Mouse (Mus musculus): Measurements from ENCODE around the gene Ccnq. TPM values are rescaled to one million over a fixed set of nuclear protein-coding genes. Genes with fewer than 3 reads are reported as not detected.
"Not testable (repeated sequence)": the region's sequence is repeated elsewhere in the genome, so short reads cannot be mapped to it uniquely, and the experiment has no call there.

Ccnq gene
- total RNA-seq, 2 experiments from 2014 or later: 30.1 to 39.5 TPM

GRCm38 (mm10) chr11:78764304-78764703, 12.8 kb upstream of the Ccnq start:
- ATAC-seq (replicated peaks; ENCODE audit: poor library complexity): no peak

DNA sequence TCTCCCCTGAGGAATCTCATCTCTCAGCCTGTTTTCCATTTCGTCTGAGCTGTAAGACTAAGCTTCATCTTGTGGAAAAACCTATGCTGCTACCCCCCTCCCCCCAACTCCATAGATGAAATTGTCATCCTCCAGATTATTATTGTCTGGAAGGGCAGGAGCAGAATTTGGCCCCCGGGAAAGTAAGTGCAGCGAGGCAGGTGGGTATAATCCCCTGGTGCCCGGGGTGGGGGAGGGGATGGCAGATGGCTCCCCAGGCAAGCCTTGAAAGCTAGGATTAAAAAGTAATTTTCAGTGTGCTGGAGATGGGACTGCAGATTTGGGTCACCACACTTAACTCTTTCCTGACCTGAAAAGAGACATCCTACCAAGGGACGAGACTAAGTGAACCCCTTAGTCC, 10.7 kb upstream of the Ccnq start:
- ATAC-seq (replicated peaks; ENCODE audit: poor library complexity): no peak

GRCm38 (mm10) chr11:78761086-78761485, 9.6 kb upstream of the Ccnq start:
- no peak for ATAC-seq (replicated peaks; ENCODE audit: poor library complexity)

GRCm38 (mm10) chr11:78755299-78755698, 3.8 kb upstream of the Ccnq start:
- ATAC-seq (replicated peaks; ENCODE audit: poor library complexity): no peak

DNA sequence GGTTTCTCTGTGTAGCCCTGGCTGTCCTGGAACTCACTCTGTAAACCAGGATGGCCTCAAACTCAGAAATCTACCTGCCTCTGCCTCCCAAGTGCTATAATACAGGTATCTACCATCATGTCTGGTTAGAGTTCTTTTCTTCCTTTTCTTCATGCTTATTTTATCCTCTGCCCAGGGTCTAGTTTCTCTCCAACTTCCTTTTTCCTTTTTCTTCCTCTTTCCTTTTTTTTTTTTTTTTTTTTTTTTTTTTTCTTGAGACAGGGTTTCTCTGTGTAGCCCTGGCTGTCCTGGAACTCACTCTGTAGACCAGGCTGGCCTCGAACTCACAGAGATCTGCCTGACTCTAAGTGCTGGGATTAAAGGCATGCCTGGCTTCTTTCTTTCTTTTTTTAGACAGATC, 2.6 kb upstream of the Ccnq start:
- not testable (repeated sequence) for ATAC-seq (replicated peaks; ENCODE audit: poor library complexity)

GRCm38 (mm10) chr11:78753183-78753582, 1.7 kb upstream of the Ccnq start:
- ATAC-seq (replicated peaks; ENCODE audit: poor library complexity): no peak

DNA sequence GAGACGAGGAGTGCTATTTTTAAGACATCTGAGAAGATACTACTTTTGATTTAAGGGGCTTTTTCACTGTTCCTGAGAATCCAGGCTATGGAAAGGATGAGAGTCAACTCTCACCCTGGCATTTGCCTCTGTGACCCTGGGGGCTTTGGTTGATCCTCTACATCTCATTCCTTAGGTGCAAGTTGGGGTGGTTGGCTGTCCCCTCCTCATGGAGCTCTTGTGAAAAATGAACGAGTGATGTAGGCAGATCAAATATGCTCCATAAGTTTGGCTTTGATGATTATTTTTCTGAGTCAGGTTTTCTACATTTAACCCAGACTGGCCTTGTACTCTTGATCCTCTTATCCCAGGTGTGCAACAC, 294 bp upstream of the Ccnq start:
- ATAC-seq (replicated peaks; ENCODE audit: poor library complexity): no peak

- no peak for ATAC-seq (replicated peaks; ENCODE audit: poor library complexity)
Measured at GRCm38 (mm10) chr11:78746264-78746663, 5.3 kb downstream of the Ccnq start.

GRCm38 (mm10) chr11:78745475-78745874, 6.1 kb downstream of the Ccnq start:
- ATAC-seq (replicated peaks; ENCODE audit: poor library complexity): no peak

- no peak for ATAC-seq (replicated peaks; ENCODE audit: poor library complexity)
Measured at GRCm38 (mm10) chr11:78742461-78742860, 9.1 kb downstream of the Ccnq start.

- no peak for ATAC-seq (replicated peaks; ENCODE audit: poor library complexity)
Measured at GRCm38 (mm10) chr11:78741958-78742357, 9.6 kb downstream of the Ccnq start.

DNA sequence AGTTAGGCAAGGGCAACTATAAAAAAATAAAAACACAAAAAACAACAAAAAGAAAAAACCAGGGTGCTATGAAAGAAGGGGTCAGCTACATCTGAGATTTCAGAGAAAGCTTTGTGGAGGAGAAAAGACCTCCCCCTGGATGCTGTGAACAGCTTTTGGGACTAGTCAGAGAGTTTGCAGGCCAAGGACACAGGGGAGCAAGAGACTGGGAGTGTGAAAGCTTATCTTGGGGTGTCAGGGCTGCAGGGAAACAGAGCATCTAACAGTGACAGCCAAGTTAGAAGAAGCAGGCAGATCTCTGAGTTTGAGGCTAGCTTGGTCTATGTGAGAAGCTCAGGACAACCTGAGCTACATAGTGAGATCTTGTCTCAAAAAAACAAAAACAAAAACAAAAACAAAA, 12.2 kb downstream of the Ccnq start:
- ATAC-seq (replicated peaks; ENCODE audit: poor library complexity): no peak

DNA sequence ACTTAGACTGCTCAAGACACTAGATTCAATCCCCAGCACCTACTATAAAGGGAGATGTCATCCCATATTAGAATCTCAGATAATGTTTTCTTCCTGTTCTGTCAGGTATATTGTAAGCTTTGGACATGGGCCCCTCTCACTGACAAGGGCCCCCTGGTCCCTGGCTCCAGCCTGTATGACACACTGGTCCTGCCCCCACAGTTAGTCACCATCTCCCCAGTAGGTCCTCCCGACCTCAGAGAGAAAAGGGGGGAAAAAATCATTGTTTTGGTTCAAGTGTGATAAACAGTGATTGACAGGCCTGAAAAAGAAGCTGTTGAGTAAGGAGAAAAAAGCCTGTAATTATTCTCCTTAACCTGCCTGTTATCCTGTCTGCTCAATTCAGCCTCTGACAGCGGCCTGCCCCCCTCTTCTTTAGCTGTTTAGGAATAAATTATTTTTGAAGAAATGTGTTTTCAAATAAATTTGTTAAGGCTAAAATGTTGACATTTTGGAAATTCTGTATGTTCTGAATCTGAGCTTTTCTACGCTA, 14.6 kb downstream of the Ccnq start:
- no peak for ATAC-seq (replicated peaks; ENCODE audit: poor library complexity)

DNA sequence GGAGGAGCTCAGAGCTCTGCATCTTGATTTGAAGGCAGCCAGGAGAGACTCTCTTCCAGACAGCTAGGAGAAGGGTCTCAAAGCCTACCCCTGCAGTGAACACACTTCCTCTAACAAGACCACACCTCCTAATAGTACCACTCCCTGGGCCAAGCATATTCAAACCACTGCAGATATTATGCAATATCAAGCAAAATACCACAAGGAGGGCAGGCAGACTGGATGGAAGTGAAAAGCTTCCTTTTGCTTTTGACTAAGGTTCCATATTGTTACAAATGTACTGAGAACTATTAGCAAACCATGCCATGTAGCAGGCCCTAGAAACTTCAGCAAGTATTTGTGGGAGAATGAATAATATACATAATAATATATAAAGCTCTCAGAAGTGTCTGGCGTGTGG, 16.4 kb downstream of the Ccnq start:
- ATAC-seq (replicated peaks; ENCODE audit: poor library complexity): peak; percentile 76; the same call in 1 of the 2 replicates

GRCm38 (mm10) chr11:78732619-78733018, 18.9 kb downstream of the Ccnq start:
- ATAC-seq (replicated peaks; ENCODE audit: poor library complexity): no peak

- ATAC-seq (replicated peaks; ENCODE audit: poor library complexity): peak; percentile 63
Measured at GRCm38 (mm10) chr11:78730902-78731301, 20.6 kb downstream of the Ccnq start.

- no peak for ATAC-seq (replicated peaks; ENCODE audit: poor library complexity)
Measured at GRCm38 (mm10) chr11:78728041-78728440, 23.5 kb downstream of the Ccnq start.

DNA sequence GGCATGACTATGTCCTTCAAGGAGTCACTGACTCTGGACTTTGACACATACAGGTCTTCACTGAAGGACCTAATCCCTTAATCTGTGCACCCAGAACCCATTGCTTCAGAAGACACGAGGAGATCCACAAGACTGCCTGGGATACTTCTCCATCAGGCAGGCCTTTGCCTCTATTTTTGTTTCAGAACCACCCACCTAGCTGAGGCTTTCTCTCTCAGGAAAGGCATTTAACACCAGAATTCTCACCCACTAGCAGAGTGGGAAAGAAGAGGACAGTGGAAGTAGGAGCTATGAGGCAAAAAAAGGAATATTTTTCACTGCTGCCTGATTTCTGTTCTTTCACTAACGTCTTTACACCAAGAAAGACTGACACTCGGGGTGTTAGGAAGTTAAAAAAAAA, 25.2 kb downstream of the Ccnq start:
- no peak for ATAC-seq (replicated peaks; ENCODE audit: poor library complexity)

GRCm38 (mm10) chr11:78724792-78725191, 26.7 kb downstream of the Ccnq start:
- ATAC-seq (replicated peaks; ENCODE audit: poor library complexity): no peak

- no peak for ATAC-seq (replicated peaks; ENCODE audit: poor library complexity)
Measured at GRCm38 (mm10) chr11:78721419-78721818, 30.1 kb downstream of the Ccnq start.

DNA sequence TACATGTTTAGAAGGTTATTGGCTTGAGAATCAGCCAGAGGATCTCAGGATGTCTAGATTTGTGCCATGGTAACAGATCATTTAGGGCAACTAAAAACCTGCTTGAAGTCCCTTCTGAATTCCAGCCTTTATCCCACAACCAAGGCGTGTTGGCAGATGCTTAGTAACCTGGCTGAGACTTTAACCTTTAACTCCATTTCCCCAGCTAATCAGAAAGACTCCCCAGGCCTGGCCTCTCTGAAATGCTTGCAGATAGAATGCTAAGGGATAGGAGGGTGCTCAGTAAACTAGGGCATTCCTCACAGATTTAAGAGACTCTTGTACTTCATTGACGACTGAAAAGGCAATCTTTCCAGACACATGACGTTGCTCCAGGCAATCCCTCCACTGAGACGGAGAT, 33.9 kb downstream of the Ccnq start:
- no peak for ATAC-seq (replicated peaks; ENCODE audit: poor library complexity)

- ATAC-seq (replicated peaks; ENCODE audit: poor library complexity): no peak
Measured at GRCm38 (mm10) chr11:78708642-78709041, 42.9 kb downstream of the Ccnq start.

GRCm38 (mm10) chr11:78706026-78706425, 45.5 kb downstream of the Ccnq start:
- ATAC-seq (replicated peaks; ENCODE audit: poor library complexity): no peak

- no peak for ATAC-seq (replicated peaks; ENCODE audit: poor library complexity)
Measured at GRCm38 (mm10) chr11:78703085-78703484, 48.4 kb downstream of the Ccnq start.

Measured in megakaryocyte progenitor cell, adult 5-6 weeks (primary cell).